Mouse (Mus musculus): ENCODE measurements around the gene Fam84a. TPM values are rescaled to one million over a fixed set of nuclear protein-coding genes. Genes with fewer than 3 reads are reported as not detected.

The Fam84a gene
- polyA plus RNA-seq, 1 experiment from 2014 or later: 41.8 TPM

DNA sequence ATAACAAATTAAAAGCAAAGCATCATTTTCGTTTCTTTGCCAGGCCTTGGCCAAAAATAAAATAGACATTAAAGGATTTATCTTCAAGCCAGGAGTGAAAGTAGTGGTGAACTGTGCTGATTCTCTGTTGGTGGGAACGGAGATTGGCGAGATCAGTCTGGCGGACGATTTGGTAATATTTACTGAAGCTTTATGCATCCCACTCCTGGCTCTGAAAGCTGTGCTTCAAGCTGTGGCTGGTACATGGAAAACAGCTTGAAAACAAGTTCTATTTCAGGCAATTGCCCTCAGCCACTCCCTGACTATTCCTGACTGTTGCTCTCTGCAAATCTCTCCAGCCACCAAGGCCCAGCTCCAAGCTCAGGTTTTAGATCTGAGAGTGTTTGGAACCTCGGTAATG, 37.1 kb downstream of the Fam84a start:
- no peak for ATAC-seq
- Histone ChIP-seq H3K9me3 (no peaks in the 10 kb centered on the region), H3K9ac (replicated peaks) (no peak overlapping the region), H3K4me3 (replicated peaks) (no peak overlapping the region), H3K4me1 (replicated peaks) (no peaks in the 10 kb centered on the region), H3K27ac (no peak overlapping the region), H3K27me3 (no peaks in the 10 kb centered on the region), H3K36me3 (no peaks in the 10 kb centered on the region), H3K4me2 (replicated peaks) (no peak overlapping the region)
- 93% methylated on average over 6 of the region's 6 CpGs for WGBS

DNA sequence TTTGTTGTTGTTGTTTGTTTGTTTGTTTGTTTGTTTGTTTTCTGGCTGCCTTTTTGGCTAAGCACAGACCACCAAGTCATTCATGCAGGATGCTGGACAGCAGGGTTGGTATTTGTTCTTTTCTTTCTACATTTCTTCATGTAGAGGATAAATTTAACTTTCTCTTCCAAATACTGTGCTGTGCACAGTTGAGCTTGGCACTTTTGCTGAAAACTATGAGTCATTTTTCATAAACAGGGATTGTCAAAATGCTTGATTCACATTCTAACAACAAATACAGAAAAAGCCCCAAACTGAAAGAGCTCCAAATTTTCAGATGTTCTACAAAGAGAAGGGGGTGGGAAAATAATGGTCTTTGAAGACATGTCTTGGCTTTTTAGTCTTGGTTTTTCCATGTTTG, 54.9 kb downstream of the Fam84a start:
- H3K4me2 ChIP-seq (replicated peaks): no peak overlapping the region
- H3K4me3 ChIP-seq (replicated peaks): no peak overlapping the region
- H3K27ac ChIP-seq: no peak overlapping the region
- H3K27me3 ChIP-seq: no peaks in the 10 kb centered on the region
- no peak overlapping the region for H3K9ac ChIP-seq (replicated peaks)
- H3K36me3 ChIP-seq: no peaks in the 10 kb centered on the region
- no peaks in the 10 kb centered on the region for H3K4me1 ChIP-seq (replicated peaks)
- H3K9me3 ChIP-seq: no peaks in the 10 kb centered on the region
- ATAC-seq: no peak

Measured in midbrain, embryonic 13.5 days (tissue).